Mouse (Mus musculus) frontal cortex, postnatal 25 days (tissue): ENCODE data around the gene Fam107a.
A peak's percentile ranks its signal among the peaks of the same experiment; 100 is the strongest.

Experiments used
- DNase-seq, 2 experiments: peaks; one replicate each; pipeline ENCODE4 v3.0.0; 2022; ENCODE audit warnings: low spot score in 2 of 2

Gene Fam107a

DNA sequence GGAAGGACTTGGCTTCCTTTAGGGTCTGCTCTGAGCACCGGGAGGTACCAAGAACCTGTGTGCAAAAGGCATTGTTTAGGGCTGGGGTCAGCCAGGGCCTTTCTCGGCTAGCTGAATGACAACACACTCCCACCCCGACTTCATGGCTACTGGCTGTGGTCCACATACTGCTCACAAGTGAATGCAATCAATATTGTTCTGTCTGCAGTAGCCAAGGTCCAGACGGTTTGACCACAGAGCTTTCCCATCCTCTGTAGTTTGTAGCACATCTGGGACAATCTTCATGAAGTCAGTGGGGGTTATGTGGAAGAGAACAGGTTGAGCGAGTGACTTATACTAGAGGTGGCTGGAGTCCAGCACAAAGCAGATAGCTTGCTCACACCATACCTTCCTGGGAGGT lies 60.9 kb downstream of the Fam107a start:
- DNase-seq, result no peak

GRCm38 (mm10) chr14:8256072-8256471 lies 61.8 kb downstream of the Fam107a start:
- no peak for DNase-seq

DNA sequence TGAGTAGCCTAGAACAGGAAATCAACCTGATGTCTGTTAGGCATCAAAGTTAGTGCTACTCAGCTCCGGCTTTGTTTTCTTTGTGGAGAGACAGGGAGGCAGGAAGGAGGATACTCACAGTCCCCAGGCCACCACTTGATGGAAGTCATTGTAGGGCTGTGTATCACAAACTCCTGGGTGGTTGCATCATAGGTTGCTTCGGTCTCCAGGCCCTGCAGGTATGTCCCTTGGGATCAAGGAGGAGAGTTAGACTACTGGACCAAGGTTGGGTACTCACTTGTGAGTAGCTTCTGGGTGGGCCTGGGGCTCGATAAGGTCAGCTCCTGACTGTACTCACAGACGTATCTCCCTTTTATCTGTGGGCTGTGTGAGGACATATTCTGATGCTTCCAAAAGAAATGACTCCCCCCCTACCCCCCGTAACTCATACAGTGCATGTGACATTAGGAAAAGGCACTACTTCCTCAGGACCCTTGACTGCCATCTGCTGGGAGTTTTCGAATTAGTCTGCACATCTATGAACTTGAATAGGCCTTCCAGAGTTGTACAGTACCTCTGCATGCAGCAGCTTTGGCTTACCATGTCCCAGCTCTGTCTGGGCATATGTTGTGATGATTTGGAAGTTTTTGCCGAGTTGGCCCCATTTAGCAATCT lies 62.6 kb downstream of the Fam107a start:
- peak; percentile 40 to 43 for DNase-seq

DNA sequence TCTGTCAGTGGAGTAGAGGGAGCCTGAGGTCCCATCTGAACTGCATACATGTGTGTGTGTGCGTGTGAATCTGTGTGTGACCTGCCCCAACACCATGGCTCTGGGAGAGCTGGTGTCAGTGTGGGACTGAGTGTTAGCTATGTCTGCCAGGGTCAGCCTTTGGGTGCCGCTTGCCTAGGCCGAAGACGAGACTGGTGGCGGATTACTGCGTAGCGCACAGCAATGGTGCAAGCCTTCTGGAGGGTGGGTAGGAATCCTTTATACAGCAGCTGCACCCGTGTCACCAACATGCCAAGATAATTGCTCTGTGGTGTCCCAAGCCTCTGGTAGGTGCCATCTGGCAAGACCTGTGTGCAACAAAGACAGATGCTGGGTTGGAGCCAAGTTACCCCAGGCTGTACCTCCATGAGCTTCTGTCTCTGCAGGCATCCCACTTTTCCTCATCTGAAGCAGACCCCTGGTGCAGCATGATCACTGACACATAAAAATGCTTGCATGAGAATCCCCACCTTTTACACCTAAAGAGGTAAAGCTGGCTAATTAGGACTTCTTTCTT lies 66.4 kb downstream of the Fam107a start:
- DNase-seq, result no peak

- DNase-seq, result no peak
Observed at GRCm38 (mm10) chr14:8250141-8250871, 67.5 kb downstream of the Fam107a start.

GRCm38 (mm10) chr14:8249206-8249605 lies 68.6 kb downstream of the Fam107a start:
- no peak for DNase-seq

DNA sequence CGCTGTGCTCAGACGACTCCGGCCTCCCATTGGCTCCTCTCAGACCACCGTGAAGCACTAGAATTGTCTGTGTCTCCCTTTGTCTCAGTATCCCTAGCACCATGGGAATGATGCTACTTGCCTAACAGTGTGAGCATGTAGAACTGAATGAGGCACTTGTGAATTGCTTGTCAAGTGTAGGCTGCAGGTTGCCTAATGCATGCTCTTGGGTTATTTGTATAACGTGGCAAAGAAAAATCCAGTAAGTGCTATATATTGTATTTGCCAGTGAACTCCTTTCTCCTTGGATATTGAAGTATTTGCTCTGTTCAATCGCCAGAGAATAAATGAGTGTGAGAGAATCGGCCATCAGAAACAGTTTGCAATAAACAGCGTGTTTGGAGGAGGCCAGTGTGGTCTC lies 70.9 kb downstream of the Fam107a start:
- no peak for DNase-seq
